Mouse (Mus musculus) embryonic facial prominence, embryonic 14.5 days (tissue): ENCODE data around the gene Tnrc6b. TPM values are rescaled to one million over a fixed set of nuclear protein-coding genes. Genes with fewer than 3 reads are reported as not detected.

ENCODE experiments used
- ATAC-seq: fragments of 200-750 bp; cut with Nextera tagmentation; 2 replicates; pipeline ENCODE4 v1.8.0; 2017; ENCODE audit warnings: low read depth, moderate number of reproducible peaks, moderate TSS enrichment
- DNase-seq: peaks from one replicate; pipeline ENCODE4 v3.0.0-alpha.2; 2015; ENCODE audit warnings: low spot score
- H3K27ac ChIP-seq: fragments of 300-500 bp; sonication (generic); replicated peaks from 2 replicates; pipeline ENCODE4 v1.5.1; 2014; ENCODE audit warnings: low read depth, mild to moderate bottlenecking, low read length, moderate library complexity
- H3K27me3 ChIP-seq: fragments of 300-500 bp; sonication (generic); replicated peaks from 2 replicates; pipeline ENCODE4 v1.6.1; 2014; ENCODE audit warnings: low read length; ENCODE audit not compliant: control insufficient read depth, insufficient read depth
- H3K36me3 ChIP-seq: fragments of 300-500 bp; sonication (generic); 2 replicates; pipeline ENCODE4 v1.6.1; 2014; ENCODE audit warnings: low read length, mixed read lengths; ENCODE audit not compliant: control insufficient read depth, insufficient read depth
- H3K4me1 ChIP-seq: fragments of 300-500 bp; sonication (generic); 2 replicates; pipeline ENCODE4 v1.6.1; 2014; ENCODE audit warnings: antibody characterized with exemption, low read length; ENCODE audit not compliant: control insufficient read depth, insufficient read depth
- H3K4me2 ChIP-seq: fragments of 300-500 bp; sonication (generic); 2 replicates; pipeline ENCODE4 v1.6.1; 2014; ENCODE audit warnings: low read depth, mild to moderate bottlenecking, low read length, moderate library complexity, mixed read lengths
- H3K4me3 ChIP-seq: fragments of 300-500 bp; sonication (generic); 2 replicates; pipeline ENCODE4 v1.5.1; 2014; ENCODE audit warnings: low read depth, mild to moderate bottlenecking, low read length
- H3K9ac ChIP-seq: fragments of 300-500 bp; sonication (generic); 2 replicates; pipeline ENCODE4 v1.6.1; 2014; ENCODE audit warnings: low read depth, mild to moderate bottlenecking, low read length, moderate library complexity, mixed read lengths
- H3K9me3 ChIP-seq: fragments of 300-500 bp; sonication (generic); 2 replicates; pipeline ENCODE4 v1.6.1; 2016; ENCODE audit warnings: low read length; ENCODE audit not compliant: control insufficient read depth
- WGBS: fragments of 180-500 bp; shearing (Covaris S2); extraction: QIAGEN DNeasy Blood & Tissue Kit; methylation state at CpG from one replicate; pipeline ENCODE4 v1.1.7; 2014; 5-methylcytosine and 5-hydroxymethylcytosine counted together
- polyA plus RNA-seq: library from polyadenylated mRNA; unstranded; fragments of >200 nt; fragmentation: Nextera tagmentation; extraction: Ambion mirVana; gene quantifications from 2 replicates; pipeline ENCODE4 v1.2.1, GENCODE M21; 2014

The Tnrc6b gene
- polyA plus RNA-seq, 1 experiment from 2014 or later = 12.5 TPM

DNA sequence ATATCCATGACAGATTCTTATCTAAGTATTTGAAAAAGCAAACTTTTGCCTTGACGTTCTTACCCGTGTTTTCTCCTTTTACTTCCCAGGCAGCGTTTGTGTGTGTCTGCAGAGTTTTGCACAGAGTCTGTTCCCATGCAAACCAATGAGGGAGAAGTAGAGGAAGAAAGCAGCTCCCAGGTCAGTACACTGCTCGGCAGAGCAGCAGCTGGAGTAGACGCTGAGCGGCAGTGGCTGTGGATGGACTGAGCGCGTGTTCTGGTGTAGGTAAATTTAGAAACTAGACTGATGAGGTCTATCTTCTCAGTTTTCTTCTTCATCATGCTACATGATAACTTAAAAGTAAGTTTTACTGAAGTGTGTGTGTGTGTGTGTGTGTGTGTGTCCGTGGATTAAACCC, 48.3 kb downstream of the Tnrc6b start:
- H3K4me1 ChIP-seq = no peaks in the 10 kb centered on the region
- H3K9ac ChIP-seq = no peak overlapping the region
- H3K4me3 ChIP-seq = no peak overlapping the region
- no peak overlapping the region for H3K27ac ChIP-seq
- WGBS = 88% methylated on average over 9 of the region's 9 CpGs
- H3K4me2 ChIP-seq = no peak overlapping the region
- H3K36me3 ChIP-seq = peaks cover 6% of the 10 kb centered on the region; the same call in 1 of the 2 replicates
- no peaks in the 10 kb centered on the region for H3K27me3 ChIP-seq
- H3K9me3 ChIP-seq = no peaks in the 10 kb centered on the region
- ATAC-seq (no peak), DNase-seq (no peak)

- no peak overlapping the region for H3K4me2 ChIP-seq
- H3K4me3 ChIP-seq = no peak overlapping the region
- no peaks in the 10 kb centered on the region for H3K9me3 ChIP-seq
- no peak for DNase-seq
- no peak overlapping the region for H3K9ac ChIP-seq
- H3K36me3 ChIP-seq = peaks cover 3% of the 10 kb centered on the region; the same call in 1 of the 2 replicates
- ATAC-seq = no peak
- H3K27ac ChIP-seq = no peak overlapping the region
- no peaks in the 10 kb centered on the region for H3K27me3 ChIP-seq
- H3K4me1 ChIP-seq = no peaks in the 10 kb centered on the region
- 83% methylated on average over 3 of the region's 3 CpGs for whole genome bisulfite sequencing
Measured at GRCm38 (mm10) chr15:80760504-80760903, 49.4 kb downstream of the Tnrc6b start.

DNA sequence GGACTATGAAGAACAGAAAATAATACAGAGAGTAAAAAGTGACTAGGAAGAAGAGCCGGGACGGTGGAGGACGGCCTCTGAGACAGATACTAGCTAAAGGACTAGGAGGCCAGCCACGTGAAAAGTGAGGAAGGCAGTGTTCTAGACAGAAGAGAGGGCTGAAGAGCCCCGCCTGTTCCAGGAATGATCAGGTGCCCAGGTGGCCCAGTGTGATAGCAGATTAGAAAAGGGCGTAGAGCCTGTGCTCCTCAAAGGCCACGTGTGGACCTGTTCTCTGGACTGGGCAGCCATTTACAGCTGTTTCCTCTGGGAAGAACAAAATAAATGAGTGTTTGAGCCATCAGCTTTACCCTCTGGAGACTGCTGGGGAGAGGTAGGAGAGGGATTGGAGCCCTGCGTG, 49.8 kb downstream of the Tnrc6b start:
- DNase-seq = no peak

DNA sequence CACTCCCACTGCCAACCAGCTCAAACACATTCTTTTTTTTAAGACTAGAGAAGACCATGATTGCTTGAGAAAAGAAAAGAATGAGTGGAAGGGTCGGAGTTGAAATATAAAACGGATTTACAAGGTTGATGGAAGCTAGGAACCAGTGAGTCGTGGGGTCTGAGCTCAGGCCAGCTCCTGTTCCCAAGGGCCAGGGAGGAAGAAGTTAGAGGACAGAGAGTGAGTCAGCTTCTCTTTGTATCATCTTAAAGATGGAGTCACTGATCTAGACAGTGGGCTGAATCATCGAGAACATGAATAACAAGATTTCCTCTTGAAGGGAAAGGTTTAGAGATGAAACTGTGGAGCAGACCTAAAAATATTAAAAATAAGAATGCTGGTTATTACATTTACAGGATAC, 51.5 kb downstream of the Tnrc6b start:
- Histone ChIP-seq H3K27ac (no peak overlapping the region), H3K36me3 (no peaks in the 10 kb centered on the region), H3K9ac (no peak overlapping the region), H3K9me3 (no peaks in the 10 kb centered on the region), H3K27me3 (no peaks in the 10 kb centered on the region), H3K4me1 (no peaks in the 10 kb centered on the region), H3K4me2 (no peak overlapping the region), H3K4me3 (no peak overlapping the region)
- DNase-seq (no peak), ATAC-seq (no peak)
- 91% methylated on average over 4 of the region's 4 CpGs for WGBS

More for the DNA sequence above, 49.8 kb downstream of the Tnrc6b start:
- H3K27me3 ChIP-seq = no peaks in the 10 kb centered on the region
- no peaks in the 10 kb centered on the region for H3K9me3 ChIP-seq
- H3K4me3 ChIP-seq = no peak overlapping the region
- no peaks in the 10 kb centered on the region for H3K4me1 ChIP-seq
- no peaks in the 10 kb centered on the region for H3K36me3 ChIP-seq
- H3K27ac ChIP-seq = no peak overlapping the region
- WGBS = 66% methylated on average over 8 of the region's 8 CpGs
- ATAC-seq = no peak
- H3K4me2 ChIP-seq = no peak overlapping the region
- no peak overlapping the region for H3K9ac ChIP-seq

DNA sequence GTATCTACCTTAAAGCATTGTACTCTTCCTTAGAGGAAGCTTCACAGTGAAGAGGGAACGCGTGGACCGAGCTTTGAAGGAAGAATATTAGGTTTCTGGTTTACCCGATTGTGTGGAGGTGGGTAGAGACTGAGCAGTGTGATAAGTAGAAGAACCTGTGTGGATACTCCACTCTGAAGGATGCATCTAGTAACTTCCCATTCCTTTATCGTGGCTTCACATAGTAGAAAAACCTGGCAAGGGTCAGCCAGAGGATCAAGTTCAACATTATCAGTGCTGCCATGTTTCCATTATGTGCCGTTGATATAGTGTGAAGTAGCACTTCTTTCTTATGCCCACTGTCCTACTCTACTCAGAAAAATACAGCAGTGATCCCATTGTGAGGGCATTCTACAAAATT, 53.6 kb downstream of the Tnrc6b start:
- no peak for DNase-seq
- WGBS = 91% methylated on average over 6 of the region's 6 CpGs
- Histone ChIP-seq H3K36me3 (no peaks in the 10 kb centered on the region), H3K4me1 (no peaks in the 10 kb centered on the region), H3K9me3 (no peaks in the 10 kb centered on the region), H3K27ac (no peak overlapping the region), H3K9ac (no peak overlapping the region), H3K27me3 (no peaks in the 10 kb centered on the region), H3K4me2 (no peak overlapping the region), H3K4me3 (no peak overlapping the region)
- no peak for ATAC-seq

DNA sequence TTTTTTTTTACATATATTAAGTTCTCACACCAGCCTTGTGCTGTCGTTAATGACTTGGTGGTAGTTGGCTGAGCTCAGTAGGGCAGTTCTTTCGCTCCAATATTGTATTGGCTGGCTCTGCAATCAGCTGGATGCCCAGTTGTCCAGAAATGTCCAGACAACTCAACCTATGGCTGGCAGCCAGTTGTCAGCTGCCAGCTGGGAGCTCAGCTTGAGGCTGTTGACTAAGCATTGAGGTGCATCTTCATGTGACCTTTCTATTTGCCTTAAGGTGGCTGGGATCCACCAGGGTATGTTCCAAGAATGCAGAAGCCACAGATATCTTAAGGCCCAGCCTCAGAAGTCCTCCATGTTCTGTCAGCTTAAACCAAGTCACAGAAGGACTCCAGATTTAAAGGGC, 54.3 kb downstream of the Tnrc6b start:
- no peak for ATAC-seq
- H3K27me3 ChIP-seq = no peaks in the 10 kb centered on the region
- H3K9me3 ChIP-seq = no peaks in the 10 kb centered on the region
- H3K4me1 ChIP-seq = no peaks in the 10 kb centered on the region
- no peak overlapping the region for H3K4me3 ChIP-seq
- H3K4me2 ChIP-seq = no peak overlapping the region
- no peak for DNase-seq
- no peak overlapping the region for H3K9ac ChIP-seq
- 84% methylated on average over 2 of the region's 2 CpGs for WGBS
- H3K27ac ChIP-seq = no peak overlapping the region
- H3K36me3 ChIP-seq = no peaks in the 10 kb centered on the region

GRCm38 (mm10) chr15:80768216-80768615, 57.1 kb downstream of the Tnrc6b start:
- DNase-seq (no peak), ATAC-seq (no peak)
- no peaks in the 10 kb centered on the region for H3K9me3 ChIP-seq
- H3K4me1 ChIP-seq = no peaks in the 10 kb centered on the region
- no peak overlapping the region for H3K4me3 ChIP-seq
- H3K36me3 ChIP-seq = no peaks in the 10 kb centered on the region
- H3K9ac ChIP-seq = no peak overlapping the region
- H3K27me3 ChIP-seq = no peaks in the 10 kb centered on the region
- H3K27ac ChIP-seq = no peak overlapping the region
- 89% methylated on average over 3 of the region's 3 CpGs for WGBS
- H3K4me2 ChIP-seq = no peak overlapping the region

DNA sequence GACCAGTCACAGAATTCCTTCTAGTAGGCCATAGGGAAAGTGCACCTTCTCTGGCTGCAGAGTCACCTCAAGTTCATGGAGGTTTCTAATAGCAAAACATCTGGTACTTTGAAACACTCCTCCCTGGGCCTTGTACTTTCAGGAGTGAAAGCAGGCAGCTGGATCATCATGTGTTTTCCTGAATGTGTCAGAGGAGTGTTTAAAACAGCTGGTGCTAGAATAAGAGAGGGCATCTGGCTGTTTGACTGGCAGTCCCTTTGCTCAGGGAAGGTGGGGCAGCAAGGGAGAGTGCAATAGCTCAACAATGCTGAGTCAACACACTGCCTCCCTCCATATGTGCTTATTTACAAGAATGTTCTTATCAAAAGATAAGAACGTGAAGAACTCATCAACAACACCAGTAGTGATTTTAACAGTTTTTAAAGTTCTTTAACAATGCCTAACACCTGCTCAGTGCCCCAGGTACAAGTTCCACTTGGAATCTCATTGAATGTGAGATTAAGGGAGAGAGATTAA, 60.9 kb downstream of the Tnrc6b start:
- WGBS = 33% methylated on average over 1 of the region's 1 CpGs
- Histone ChIP-seq H3K4me3 (no peak overlapping the region), H3K4me2 (no peak overlapping the region), H3K4me1 (no peaks in the 10 kb centered on the region), H3K36me3 (no peaks in the 10 kb centered on the region), H3K27me3 (no peaks in the 10 kb centered on the region), H3K9me3 (no peaks in the 10 kb centered on the region), H3K9ac (no peak overlapping the region), H3K27ac (no peak overlapping the region)
- ATAC-seq (no peak), DNase-seq (peak; percentile 17)

DNA sequence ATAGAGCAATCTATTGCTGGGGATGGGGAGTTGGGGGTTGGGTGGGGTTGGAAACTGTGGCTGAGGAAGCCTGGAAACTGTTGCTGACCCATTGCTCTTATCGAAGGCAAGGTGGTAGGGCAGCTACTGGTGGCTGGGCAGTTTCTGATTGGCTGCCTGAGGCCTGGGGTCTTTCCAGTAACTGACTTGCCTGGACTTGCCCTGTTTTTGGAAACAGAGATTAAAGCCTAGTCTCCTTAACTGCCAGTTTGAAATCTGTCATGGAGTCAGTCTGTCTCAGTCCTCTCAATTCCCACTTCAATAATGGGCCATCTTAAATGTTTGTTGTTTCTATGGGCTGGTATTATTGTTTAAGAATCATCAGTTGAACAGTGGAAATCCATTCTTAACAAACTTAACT, 63.6 kb downstream of the Tnrc6b start:
- no peak for DNase-seq
- Histone ChIP-seq H3K4me2 (no peak overlapping the region), H3K27ac (no peak overlapping the region), H3K36me3 (no peaks in the 10 kb centered on the region), H3K9me3 (no peaks in the 10 kb centered on the region), H3K27me3 (no peaks in the 10 kb centered on the region), H3K4me3 (no peak overlapping the region), H3K9ac (no peak overlapping the region), H3K4me1 (no peaks in the 10 kb centered on the region)
- 67% methylated on average over 1 of the region's 1 CpGs for WGBS
- ATAC-seq = no peak
